Mouse (Mus musculus) G1E (cell line): Measurements from ENCODE around the gene Mrap2.

Source experiments
- CTCF ChIP-seq: IDR thresholded peaks from 2 replicates; pipeline ENCODE4 v1.5.1; 2012; ENCODE audit warnings: low read depth, low read length, inconsistent platforms, mixed read lengths
- POLR2AphosphoS5 ChIP-seq: IDR thresholded peaks from 2 replicates; pipeline ENCODE4 v1.6.1; 2012; ENCODE audit warnings: low read depth, low read length, inconsistent platforms; ENCODE audit not compliant: insufficient replicate concordance

DNA sequence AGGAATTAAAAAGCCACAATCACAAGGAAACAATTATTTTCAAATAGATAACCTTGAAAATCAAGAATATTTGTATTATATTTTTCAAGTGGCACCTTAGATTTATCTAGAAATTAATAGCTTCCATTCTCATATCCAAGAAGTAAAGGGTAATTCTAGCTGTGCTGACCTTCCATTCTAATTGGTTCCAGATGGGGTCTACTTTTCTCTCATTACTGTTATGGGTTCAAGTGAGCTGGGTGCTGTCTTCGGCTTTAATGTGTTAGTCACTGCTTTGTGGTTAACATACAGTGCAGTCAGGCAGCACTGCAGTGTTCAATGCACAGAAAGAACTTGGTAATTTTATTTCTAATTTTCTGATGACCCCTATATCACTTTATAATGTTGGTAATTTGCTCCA lies 49.6 kb downstream of the Mrap2 start:
- TF ChIP-seq CTCF, result no peak
- no peak for TF ChIP-seq POLR2AphosphoS5
